Mouse (Mus musculus) hindbrain, postnatal 0 days (tissue): Measurements from ENCODE around the gene Ide. TPM values are rescaled to one million over a fixed set of nuclear protein-coding genes. Genes with fewer than 3 reads are reported as not detected.

Source experiments
- ATAC-seq: fragments of 200-750 bp; cut with Nextera tagmentation; 2 replicates; pipeline ENCODE4 v1.8.0; 2017; ENCODE audit warnings: mild to moderate bottlenecking, moderate TSS enrichment, moderate library complexity
- DNase-seq: peaks from one replicate; pipeline ENCODE4 v3.0.0-alpha.2; 2015; ENCODE audit warnings: low spot score
- H3K27ac ChIP-seq: fragments of 300-500 bp; sonication (generic); 2 replicates; pipeline ENCODE4 v1.5.1; 2014; ENCODE audit warnings: mild to moderate bottlenecking
- H3K27me3 ChIP-seq: fragments of 300-500 bp; sonication (generic); 2 replicates; pipeline ENCODE4 v1.6.1; 2014; ENCODE audit warnings: low read length, mixed read lengths; ENCODE audit not compliant: insufficient read depth
- H3K36me3 ChIP-seq: fragments of 300-500 bp; sonication (generic); 2 replicates; pipeline ENCODE4 v1.6.1; 2014; ENCODE audit warnings: low read length, mixed read lengths; ENCODE audit not compliant: insufficient read depth
- H3K4me1 ChIP-seq: fragments of 300-500 bp; sonication (generic); 2 replicates; pipeline ENCODE4 v1.6.1; 2014; ENCODE audit warnings: antibody characterized with exemption, low read length, mixed read lengths; ENCODE audit not compliant: insufficient read depth
- H3K4me2 ChIP-seq: fragments of 300-500 bp; sonication (generic); 2 replicates; pipeline ENCODE4 v1.6.1; 2014; ENCODE audit warnings: low read depth, mild to moderate bottlenecking, low read length, moderate library complexity, mixed read lengths
- H3K4me3 ChIP-seq: fragments of 300-500 bp; sonication (generic); 2 replicates; pipeline ENCODE4 v1.5.1; 2014; ENCODE audit warnings: low read length
- H3K9ac ChIP-seq: fragments of 300-500 bp; sonication (generic); replicated peaks from 2 replicates; pipeline ENCODE4 v1.6.1; 2014; ENCODE audit warnings: mild to moderate bottlenecking, low read length, moderate library complexity, mixed read lengths
- H3K9me3 ChIP-seq: fragments of 300-500 bp; sonication (generic); 2 replicates; pipeline ENCODE4 v1.6.1; 2016; ENCODE audit warnings: low read length, mixed read lengths
- CTCF ChIP-seq: IDR thresholded peaks from 2 replicates; pipeline ENCODE4 v1.5.1; 2016; ENCODE audit warnings: antibody characterized with exemption, control low read depth, low read depth
- WGBS: fragments of 180-500 bp; shearing (Covaris S2); extraction: QIAGEN DNeasy Blood & Tissue Kit; methylation state at CpG from one replicate; pipeline ENCODE4 v1.1.7; 2014; 5-methylcytosine and 5-hydroxymethylcytosine counted together
- polyA plus RNA-seq: library from polyadenylated mRNA; unstranded; fragments of >200 nt; fragmentation: Nextera tagmentation; extraction: Ambion mirVana; gene quantifications from 2 replicates; pipeline ENCODE4 v1.2.1, GENCODE M21; 2015
- total RNA-seq: library from RNA; depleted of rRNA; stranded (reverse); fragments of >200 nt; gene quantifications from 2 replicates; pipeline ENCODE4 v1.2.3, GENCODE M21; 2014

Gene Ide
- total and polyA plus RNA-seq, 2 experiments from 2014 or later, result 29.1 to 40.5 TPM

DNA sequence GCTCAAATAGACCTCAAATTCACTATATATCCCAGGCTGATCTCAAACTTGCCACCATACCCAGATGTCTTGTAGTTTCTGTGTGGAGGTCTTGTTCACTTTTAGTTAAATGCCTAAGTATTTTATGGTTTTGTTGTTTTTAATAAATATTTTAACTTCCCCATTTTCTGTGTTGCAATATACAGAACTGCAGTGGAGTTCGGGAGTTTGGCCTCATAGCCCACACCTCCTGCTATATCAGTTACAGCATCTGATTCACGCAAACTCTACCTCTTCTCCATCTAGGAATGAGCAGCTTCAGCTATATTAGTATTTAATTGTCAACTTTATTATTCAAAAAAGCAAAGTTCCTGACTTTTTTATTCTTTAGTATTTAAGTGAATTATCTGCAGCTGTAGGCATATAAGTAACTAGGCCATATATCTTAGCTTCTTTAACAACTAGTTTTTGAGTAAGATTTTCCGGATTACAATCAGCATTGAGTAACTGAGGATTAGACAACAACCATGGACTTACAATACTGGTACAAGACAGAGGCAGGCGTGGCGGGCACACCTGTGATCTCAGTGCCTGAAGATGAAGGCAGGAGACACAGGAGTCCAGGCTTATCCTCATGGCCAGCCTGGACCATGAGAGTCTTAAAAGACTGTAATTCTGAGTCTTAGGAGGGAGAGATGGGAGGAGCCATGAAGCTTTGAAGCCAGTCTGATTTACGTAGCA lies 29.7 kb downstream of the Ide start:
- H3K36me3 ChIP-seq, result peaks cover 22% of the 10 kb centered on the region
- no peaks in the 10 kb centered on the region for H3K9me3 ChIP-seq
- no peak for DNase-seq
- no peaks in the 10 kb centered on the region for H3K4me1 ChIP-seq
- no peaks in the 10 kb centered on the region for H3K27me3 ChIP-seq
- TF ChIP-seq CTCF, result no peak
- H3K9ac ChIP-seq, result no peak overlapping the region
- 93% methylated on average over 6 of the region's 6 CpGs for WGBS
- no peak for ATAC-seq
- no peak overlapping the region for H3K4me2 ChIP-seq
- H3K4me3 ChIP-seq, result no peak overlapping the region
- no peak overlapping the region for H3K27ac ChIP-seq

- H3K36me3 ChIP-seq, result peaks cover 17% of the 10 kb centered on the region
- H3K27ac ChIP-seq, result no peak overlapping the region
- H3K27me3 ChIP-seq, result no peaks in the 10 kb centered on the region
- 97% methylated on average over 3 of the region's 3 CpGs for WGBS
- H3K9ac ChIP-seq, result no peak overlapping the region
- ATAC-seq (no peak), DNase-seq (no peak)
- H3K9me3 ChIP-seq, result no peaks in the 10 kb centered on the region
- no peaks in the 10 kb centered on the region for H3K4me1 ChIP-seq
- no peak overlapping the region for H3K4me3 ChIP-seq
- no peak for TF ChIP-seq CTCF
- no peak overlapping the region for H3K4me2 ChIP-seq
These were observed 31.5 kb downstream of the Ide start for GRCm38 (mm10) chr19:37306176-37306575.

- Histone ChIP-seq H3K27ac (no peak overlapping the region), H3K9me3 (no peaks in the 10 kb centered on the region), H3K4me2 (no peak overlapping the region), H3K4me1 (no peaks in the 10 kb centered on the region), H3K9ac (no peak overlapping the region), H3K36me3 (peaks cover 10% of the 10 kb centered on the region), H3K4me3 (no peak overlapping the region), H3K27me3 (no peaks in the 10 kb centered on the region)
- TF ChIP-seq CTCF, result no peak
- WGBS, result 95% methylated on average over 5 of the region's 5 CpGs
- DNase-seq (no peak), ATAC-seq (no peak)
These were observed 32.8 kb downstream of the Ide start for GRCm38 (mm10) chr19:37304866-37305265.

- H3K27me3 ChIP-seq, result no peaks in the 10 kb centered on the region
- H3K36me3 ChIP-seq, result peaks cover 9% of the 10 kb centered on the region
- H3K4me3 ChIP-seq, result no peak overlapping the region
- H3K4me1 ChIP-seq, result no peaks in the 10 kb centered on the region
- ATAC-seq (no peak), DNase-seq (no peak)
- H3K27ac ChIP-seq, result no peak overlapping the region
- WGBS, result 45% methylated on average over 4 of the region's 4 CpGs
- H3K9ac ChIP-seq, result no peak overlapping the region
- no peak for TF ChIP-seq CTCF
- H3K9me3 ChIP-seq, result no peaks in the 10 kb centered on the region
- no peak overlapping the region for H3K4me2 ChIP-seq
These were observed 33.6 kb downstream of the Ide start for GRCm38 (mm10) chr19:37304006-37304405.

DNA sequence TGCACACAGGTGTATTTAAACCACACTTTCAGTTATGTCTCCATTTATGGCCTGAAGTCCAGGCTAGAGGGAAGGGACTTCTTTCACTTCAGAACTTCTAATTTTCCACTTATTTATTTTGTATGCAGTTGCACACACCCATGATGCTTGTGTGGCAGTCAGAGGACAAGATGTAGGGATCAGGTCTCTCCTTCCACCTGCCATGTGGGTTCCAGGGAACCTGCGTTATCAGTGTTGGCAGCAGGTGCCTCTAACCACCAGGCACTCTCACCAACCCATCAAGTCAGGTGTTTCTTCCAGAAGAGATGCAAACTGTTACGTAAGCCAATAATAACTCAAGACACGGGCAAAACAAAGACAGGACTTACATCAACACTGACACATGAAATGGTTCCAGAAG lies 35.9 kb downstream of the Ide start:
- no peaks in the 10 kb centered on the region; the same call in 1 of the 2 replicates for H3K36me3 ChIP-seq
- H3K4me2 ChIP-seq, result no peak overlapping the region
- WGBS, result 85% methylated on average over 3 of the region's 3 CpGs
- TF ChIP-seq CTCF, result no peak
- no peak overlapping the region for H3K9ac ChIP-seq
- H3K27me3 ChIP-seq, result no peaks in the 10 kb centered on the region
- DNase-seq (no peak), ATAC-seq (no peak)
- no peaks in the 10 kb centered on the region for H3K9me3 ChIP-seq
- no peaks in the 10 kb centered on the region for H3K4me1 ChIP-seq
- H3K27ac ChIP-seq, result no peak overlapping the region
- H3K4me3 ChIP-seq, result no peak overlapping the region

- Histone ChIP-seq H3K36me3 (0 out of 2 replicates have a peak, but pooled peaks cover 3% of the 10 kb centered on the region), H3K9me3 (no peaks in the 10 kb centered on the region), H3K27ac (no peak overlapping the region), H3K27me3 (no peaks in the 10 kb centered on the region), H3K9ac (no peak overlapping the region), H3K4me3 (no peak overlapping the region), H3K4me1 (no peaks in the 10 kb centered on the region), H3K4me2 (no peak overlapping the region)
- TF ChIP-seq CTCF, result no peak
- 72% methylated on average over 4 of the region's 4 CpGs for WGBS
- no peak for ATAC-seq
- DNase-seq, result no peak
These were observed 46.0 kb downstream of the Ide start for GRCm38 (mm10) chr19:37291676-37292075.

DNA sequence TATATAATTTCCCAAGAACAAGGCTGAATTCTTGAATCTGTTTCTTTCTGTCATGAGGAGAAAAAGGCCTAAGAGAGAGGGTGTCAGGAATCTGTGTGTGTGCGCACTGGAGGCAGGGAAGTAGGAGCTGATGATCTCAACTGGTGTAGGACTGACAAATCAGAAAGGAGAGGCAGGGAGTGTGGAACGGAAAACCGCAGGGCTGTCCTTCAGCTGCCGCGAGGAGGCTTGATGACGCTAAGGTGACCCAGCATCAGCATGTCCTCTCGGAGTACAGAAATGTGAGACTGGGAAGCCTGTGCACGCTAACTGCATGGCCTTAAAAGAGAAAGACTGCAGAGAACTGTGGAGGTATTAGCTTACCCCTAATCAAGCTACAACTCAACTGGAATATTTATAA lies 46.7 kb downstream of the Ide start:
- 0 out of 2 replicates have a peak, but pooled peaks cover 4% of the 10 kb centered on the region for H3K36me3 ChIP-seq
- no peaks in the 10 kb centered on the region for H3K27me3 ChIP-seq
- H3K9me3 ChIP-seq, result no peaks in the 10 kb centered on the region
- no peak for DNase-seq
- no peak overlapping the region for H3K27ac ChIP-seq
- H3K4me2 ChIP-seq, result no peak overlapping the region
- ATAC-seq, result no peak
- H3K4me1 ChIP-seq, result no peaks in the 10 kb centered on the region
- TF ChIP-seq CTCF, result no peak
- no peak overlapping the region for H3K9ac ChIP-seq
- WGBS, result 95% methylated on average over 8 of the region's 8 CpGs
- H3K4me3 ChIP-seq, result no peak overlapping the region
